Mouse (Mus musculus): ENCODE measurements around the gene Tpte.
"Not testable (repeated sequence)": the region's sequence is repeated elsewhere in the genome, so short reads cannot be mapped to it uniquely, and the experiment has no call there.

The Tpte gene

GRCm38 (mm10) chr8:22282999-22283491, at the start of gene Tpte:
Gene Tpte, plus strand, starts transcription at chr8:22283441.
- DNase-seq (ENCODE audit: low spot score): no peak

DNA sequence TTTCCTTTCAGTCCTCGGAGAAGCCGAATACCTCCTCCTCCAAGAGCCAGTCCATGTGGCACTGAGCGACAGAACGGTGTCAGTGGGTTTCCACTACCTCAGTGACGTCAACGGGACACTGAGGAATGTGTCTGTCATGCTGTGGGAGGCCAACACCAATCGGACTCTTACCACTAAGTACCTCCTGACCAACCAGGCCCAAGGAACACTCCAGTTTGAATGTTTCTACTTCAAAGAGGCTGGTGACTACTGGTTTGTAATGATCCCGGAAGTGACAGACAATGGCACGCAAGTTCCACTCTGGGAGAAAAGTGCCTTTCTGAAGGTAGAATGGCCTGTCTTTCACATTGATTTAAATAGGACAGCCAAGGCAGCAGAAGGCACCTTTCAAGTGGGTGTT, 40.3 kb upstream of the Tpte start:
- DNase-seq (ENCODE audit: low spot score): no peak

- DNase-seq (ENCODE audit: low spot score): no peak
Observed at GRCm38 (mm10) chr8:22245663-22246062, 37.6 kb upstream of the Tpte start.

DNA sequence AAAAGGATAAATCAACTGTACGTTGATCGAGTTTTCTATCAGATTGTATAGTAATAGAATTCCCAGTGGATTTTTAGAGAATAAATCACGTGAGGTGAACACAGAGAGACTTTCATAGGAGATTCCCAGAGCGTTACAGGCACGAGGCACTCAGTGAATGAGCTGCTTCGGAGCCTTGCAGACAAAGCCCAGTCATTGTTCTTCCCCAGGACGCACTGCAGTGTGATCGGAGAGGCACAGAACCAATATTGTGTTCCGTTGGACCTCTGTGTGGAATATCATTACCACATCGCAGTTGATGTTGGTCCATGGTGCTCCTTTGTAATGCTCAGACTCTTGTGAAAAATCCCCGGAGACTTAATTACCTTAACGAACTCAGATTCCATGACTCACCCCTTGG, 35.3 kb upstream of the Tpte start:
- no peak for DNase-seq (ENCODE audit: low spot score)

GRCm38 (mm10) chr8:22249080-22249479, 34.2 kb upstream of the Tpte start:
- no peak for DNase-seq (ENCODE audit: low spot score)

DNA sequence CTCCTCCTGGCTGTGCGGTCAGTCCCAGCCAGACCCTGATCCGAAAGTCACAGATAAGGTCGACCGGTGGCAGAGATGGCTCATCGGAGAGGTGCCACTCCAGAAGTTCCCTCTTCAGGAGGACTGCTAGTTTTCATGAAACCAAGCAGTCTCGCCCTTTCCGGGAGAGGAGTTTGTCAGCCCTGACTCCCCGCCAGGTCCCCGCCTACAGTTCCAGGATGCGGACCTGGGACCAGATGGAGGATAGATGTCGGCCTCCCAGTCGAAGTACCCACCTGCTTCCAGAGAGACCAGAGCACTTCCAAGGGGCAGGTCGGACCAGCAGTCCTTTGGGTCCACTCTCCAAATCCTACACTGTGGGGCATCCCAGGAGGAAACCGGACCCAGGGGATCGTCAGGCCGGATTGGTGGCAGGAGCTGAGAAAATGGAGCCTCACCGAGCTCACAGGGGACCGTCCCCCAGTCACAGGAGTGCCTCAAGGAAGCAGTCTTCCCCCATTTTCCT, 24.2 kb upstream of the Tpte start:
- no peak for DNase-seq (ENCODE audit: low spot score)

GRCm38 (mm10) chr8:22259531-22259930, 23.7 kb upstream of the Tpte start:
- DNase-seq (ENCODE audit: low spot score): no peak

- DNase-seq (ENCODE audit: low spot score): no peak
Observed at GRCm38 (mm10) chr8:22260091-22260722, 23.0 kb upstream of the Tpte start.

DNA sequence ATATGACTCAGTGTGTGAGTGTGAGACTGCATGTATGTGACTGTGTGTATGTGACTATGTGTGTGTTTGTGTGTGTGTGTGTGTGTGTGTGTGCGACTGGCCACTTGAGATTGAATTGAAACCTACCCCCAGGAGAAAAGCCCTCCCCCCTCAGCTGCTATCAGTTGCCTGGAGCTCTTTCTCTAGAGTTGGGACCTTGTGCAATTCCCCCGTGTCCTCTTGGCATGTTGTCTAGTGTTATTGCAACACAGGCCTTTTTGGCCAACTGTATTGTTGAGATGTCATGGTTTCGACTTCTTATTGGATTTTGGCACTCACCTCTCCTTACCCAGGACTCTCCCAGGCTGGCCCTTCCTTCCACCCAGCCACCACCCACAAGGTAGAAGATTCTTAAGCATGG, 21.0 kb upstream of the Tpte start:
- no peak for DNase-seq (ENCODE audit: low spot score)

- DNase-seq (ENCODE audit: low spot score): no peak
Observed at GRCm38 (mm10) chr8:22264292-22264691, 18.9 kb upstream of the Tpte start.

DNA sequence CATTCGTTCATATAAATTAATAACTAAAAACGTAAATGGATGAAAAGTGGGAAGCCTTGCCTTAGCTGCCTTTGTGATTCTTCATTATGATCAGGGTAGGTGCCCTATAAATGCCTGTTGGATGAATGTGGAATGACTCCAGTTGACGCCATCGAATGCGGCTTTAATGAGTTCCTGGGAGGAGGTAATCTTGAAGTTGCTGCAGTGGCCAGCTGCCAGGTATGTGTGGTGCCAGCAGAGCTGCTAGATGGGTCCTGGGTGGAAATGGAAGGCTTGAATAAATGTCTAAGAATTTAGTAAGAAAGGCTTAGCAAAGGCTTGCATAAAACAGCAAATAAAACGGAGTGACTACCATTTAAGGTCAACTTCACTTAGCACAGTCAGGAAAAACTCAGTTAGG, 18.5 kb upstream of the Tpte start:
- DNase-seq (ENCODE audit: low spot score): no peak

GRCm38 (mm10) chr8:22265194-22265593, 18.0 kb upstream of the Tpte start:
- DNase-seq (ENCODE audit: low spot score): no peak

- no peak for DNase-seq (ENCODE audit: low spot score)
Observed at GRCm38 (mm10) chr8:22266809-22267208, 16.4 kb upstream of the Tpte start.

GRCm38 (mm10) chr8:22273142-22273541, 10.1 kb upstream of the Tpte start:
- DNase-seq (ENCODE audit: low spot score): no peak

GRCm38 (mm10) chr8:22274641-22275040, 8.6 kb upstream of the Tpte start:
- no peak for DNase-seq (ENCODE audit: low spot score)

DNA sequence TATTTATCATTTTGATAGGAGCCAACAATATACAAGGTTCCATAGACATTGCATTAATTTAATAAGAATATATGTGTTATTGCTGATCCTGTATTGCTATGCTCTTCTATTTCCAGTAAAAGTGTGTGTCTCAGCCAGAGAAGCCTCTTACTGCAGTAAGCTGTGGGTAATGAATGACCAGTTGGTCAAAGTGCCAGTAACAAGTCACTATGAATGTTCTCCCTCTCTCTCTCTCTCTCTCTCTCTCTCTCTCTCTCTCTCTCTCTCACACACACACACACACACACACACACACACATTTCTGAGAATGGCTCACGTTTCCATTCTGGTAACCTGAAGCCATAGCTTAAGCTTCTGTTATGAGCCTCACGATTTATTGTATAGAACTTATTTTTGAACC, 19.1 kb downstream of the Tpte start:
- no peak for DNase-seq (ENCODE audit: low spot score)

- DNase-seq (ENCODE audit: low spot score): no peak
Observed at GRCm38 (mm10) chr8:22302896-22303306, 19.7 kb downstream of the Tpte start.

GRCm38 (mm10) chr8:22304045-22304444, 20.8 kb downstream of the Tpte start:
- not testable (repeated sequence) for DNase-seq (ENCODE audit: low spot score)

DNA sequence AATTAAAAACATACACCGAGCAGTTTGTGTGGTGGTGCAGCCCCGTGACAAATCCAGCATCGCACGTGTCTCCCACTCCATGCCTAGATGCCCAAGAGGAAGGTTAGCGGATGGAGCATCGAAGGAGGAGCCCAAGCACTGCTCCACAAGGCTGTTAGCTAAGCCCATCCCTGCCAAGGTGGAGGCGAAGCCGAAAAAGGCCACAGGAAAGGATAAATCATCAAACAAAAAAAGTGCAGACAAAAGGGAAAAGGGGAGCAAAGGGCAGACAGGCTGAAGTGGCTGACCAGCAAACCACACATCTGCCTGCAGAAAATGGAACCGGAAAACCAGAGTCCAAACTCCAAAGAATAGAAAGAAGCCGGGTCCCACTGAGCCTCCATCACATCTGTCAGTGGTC, 23.8 kb downstream of the Tpte start:
- DNase-seq (ENCODE audit: low spot score): no peak

GRCm38 (mm10) chr8:22311446-22311845, 28.2 kb downstream of the Tpte start:
- DNase-seq (ENCODE audit: low spot score): no peak

- DNase-seq (ENCODE audit: low spot score): no peak
Observed at GRCm38 (mm10) chr8:22335426-22335825, 52.2 kb downstream of the Tpte start.

- DNase-seq (ENCODE audit: low spot score): no peak
Observed at GRCm38 (mm10) chr8:22359359-22359758, 76.1 kb downstream of the Tpte start.

GRCm38 (mm10) chr8:22359882-22360281, 76.6 kb downstream of the Tpte start:
- DNase-seq (ENCODE audit: low spot score): no peak

GRCm38 (mm10) chr8:22376311-22376710, 93.1 kb downstream of the Tpte start:
- no peak for DNase-seq (ENCODE audit: low spot score)

All from urinary bladder, postnatal 10 days (tissue).